Mouse (Mus musculus) forebrain, embryonic 11.5 days (tissue): ENCODE results near the gene Drc7. TPM values are rescaled to one million over a fixed set of nuclear protein-coding genes. Genes with fewer than 3 reads are reported as not detected.
A peak's percentile ranks its signal among the peaks of the same experiment; 100 is the strongest.

Experiments used
- ATAC-seq: fragments of 200-750 bp; cut with Nextera tagmentation; replicated peaks from 2 replicates; pipeline ENCODE4 v1.8.0; 2017; ENCODE audit warnings: moderate TSS enrichment; ENCODE audit not compliant: low FRiP score
- DNase-seq: peaks from one replicate; pipeline ENCODE4 v3.0.0-alpha.2; 2017; ENCODE audit warnings: low spot score
- H3K27ac ChIP-seq: fragments of 300-500 bp; sonication (generic); 2 replicates; pipeline ENCODE4 v1.5.1; 2014; ENCODE audit warnings: low read depth, low read length
- H3K27me3 ChIP-seq: fragments of 300-500 bp; sonication (generic); 2 replicates; pipeline ENCODE4 v1.6.1; 2014; ENCODE audit warnings: mild to moderate bottlenecking, low read length, mixed read lengths; ENCODE audit not compliant: control insufficient read depth, insufficient read depth
- H3K36me3 ChIP-seq: fragments of 300-500 bp; sonication (generic); 2 replicates; pipeline ENCODE4 v1.6.1; 2014; ENCODE audit warnings: mild to moderate bottlenecking, low read length, moderate library complexity, mixed read lengths; ENCODE audit not compliant: control insufficient read depth, insufficient read depth
- H3K4me1 ChIP-seq: fragments of 300-500 bp; sonication (generic); replicated peaks from 2 replicates; pipeline ENCODE4 v1.6.1; 2014; ENCODE audit warnings: low read length, mixed read lengths; ENCODE audit not compliant: control insufficient read depth, insufficient read depth
- H3K4me2 ChIP-seq: fragments of 300-500 bp; sonication (generic); 2 replicates; pipeline ENCODE4 v1.6.1; 2014; ENCODE audit warnings: low read depth, mild to moderate bottlenecking, low read length, moderate library complexity, mixed read lengths; ENCODE audit not compliant: severe bottlenecking
- H3K4me3 ChIP-seq: fragments of 300-500 bp; sonication (generic); 2 replicates; pipeline ENCODE4 v1.5.1; 2014; ENCODE audit warnings: low read depth, low read length
- H3K9ac ChIP-seq: fragments of 300-500 bp; sonication (generic); 2 replicates; pipeline ENCODE4 v1.6.1; 2014; ENCODE audit warnings: low read length
- H3K9me3 ChIP-seq: fragments of 300-500 bp; sonication (generic); 2 replicates; pipeline ENCODE4 v1.6.1; 2016; ENCODE audit warnings: low read length, mixed read lengths; ENCODE audit not compliant: control insufficient read depth
- WGBS: fragments of 180-500 bp; shearing (Covaris S2); extraction: QIAGEN DNeasy Blood & Tissue Kit; methylation state at CpG from one replicate; pipeline ENCODE4 v1.1.7; 2014; 5-methylcytosine and 5-hydroxymethylcytosine counted together
- polyA plus RNA-seq: library from polyadenylated mRNA; unstranded; fragments of >200 nt; fragmentation: Nextera tagmentation; extraction: Ambion mirVana; gene quantifications from 2 replicates; pipeline ENCODE4 v1.2.1, GENCODE M21; 2014

Gene Drc7
- polyA plus RNA-seq, 1 experiment from 2014 or later, result 0.12 TPM

- H3K27me3 ChIP-seq, result no peaks in the 10 kb centered on the region
- H3K9me3 ChIP-seq, result no peaks in the 10 kb centered on the region
- H3K36me3 ChIP-seq, result no peaks in the 10 kb centered on the region
- 65% methylated on average over 6 of the region's 6 CpGs for WGBS
- no peaks in the 10 kb centered on the region for H3K4me1 ChIP-seq
- no peak overlapping the region for H3K9ac ChIP-seq
- H3K27ac ChIP-seq, result no peak overlapping the region
- DNase-seq, result no peak
- H3K4me2 ChIP-seq, result no peak overlapping the region
- H3K4me3 ChIP-seq, result no peak overlapping the region
- ATAC-seq, result no peak
Observed at GRCm38 (mm10) chr8:95047884-95048680, 6.8 kb upstream of the Drc7 start.

DNA sequence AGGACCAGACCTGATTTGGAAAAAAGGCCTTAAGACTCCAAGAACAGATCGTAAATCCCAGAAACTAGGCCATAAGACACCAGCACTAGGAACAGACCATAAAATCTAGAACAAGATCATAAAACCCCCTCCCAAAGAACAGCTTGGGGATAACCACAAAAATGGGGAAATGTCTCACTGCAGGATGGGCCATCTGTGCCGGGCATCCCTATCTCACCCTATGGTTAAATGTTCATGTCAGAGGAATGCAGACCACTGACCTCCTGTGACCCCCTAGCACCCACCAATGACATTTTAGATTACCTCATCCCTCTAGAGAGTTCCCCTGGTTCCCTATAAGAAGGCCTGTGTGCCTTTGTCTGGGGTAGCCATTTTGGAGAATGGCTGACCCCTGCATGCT lies 5.3 kb upstream of the Drc7 start:
- Histone ChIP-seq H3K4me2 (no peak overlapping the region), H3K9me3 (no peaks in the 10 kb centered on the region), H3K4me3 (no peak overlapping the region), H3K36me3 (no peaks in the 10 kb centered on the region), H3K27me3 (no peaks in the 10 kb centered on the region), H3K9ac (no peak overlapping the region), H3K4me1 (no peaks in the 10 kb centered on the region), H3K27ac (no peak overlapping the region)
- DNase-seq, result no peak
- ATAC-seq, result no peak
- WGBS, result 85% methylated on average over 2 of the region's 2 CpGs

DNA sequence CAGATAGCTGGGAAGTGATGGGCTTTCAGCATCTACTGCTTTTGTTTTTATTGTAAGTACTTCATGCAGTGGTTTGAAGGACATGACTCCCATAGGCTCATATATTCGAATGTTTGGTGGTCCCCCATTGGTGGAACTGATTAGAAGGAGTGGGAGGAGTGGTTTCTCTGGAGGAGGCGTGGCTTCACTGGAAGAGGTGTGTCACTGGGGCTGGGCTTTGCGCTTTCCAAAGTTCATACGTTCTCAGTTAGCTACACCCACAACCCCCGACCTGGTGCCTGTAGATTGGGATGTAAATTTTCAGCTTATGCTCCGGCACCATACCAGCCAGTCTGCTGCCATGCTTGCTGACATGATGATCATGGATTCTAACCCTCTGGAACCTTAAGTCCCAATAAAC lies 465 bp upstream of the Drc7 start:
- 68% methylated on average over 6 of the region's 6 CpGs for WGBS
- Histone ChIP-seq H3K4me1 (no peaks in the 10 kb centered on the region), H3K27me3 (no peaks in the 10 kb centered on the region), H3K9me3 (no peaks in the 10 kb centered on the region), H3K27ac (no peak overlapping the region), H3K36me3 (no peaks in the 10 kb centered on the region), H3K9ac (no peak overlapping the region), H3K4me3 (no peak overlapping the region), H3K4me2 (no peak overlapping the region)
- DNase-seq (no peak), ATAC-seq (no peak)

GRCm38 (mm10) chr8:95056414-95056813 lies 1.5 kb downstream of the Drc7 start:
- no peak overlapping the region for H3K27ac ChIP-seq
- H3K9me3 ChIP-seq, result no peaks in the 10 kb centered on the region
- no peak overlapping the region for H3K4me3 ChIP-seq
- no peak for DNase-seq
- H3K4me1 ChIP-seq, result no peaks in the 10 kb centered on the region
- no peaks in the 10 kb centered on the region for H3K36me3 ChIP-seq
- H3K9ac ChIP-seq, result no peak overlapping the region
- ATAC-seq, result no peak
- WGBS, result 81% methylated on average over 5 of the region's 5 CpGs
- no peak overlapping the region for H3K4me2 ChIP-seq
- H3K27me3 ChIP-seq, result no peaks in the 10 kb centered on the region

DNA sequence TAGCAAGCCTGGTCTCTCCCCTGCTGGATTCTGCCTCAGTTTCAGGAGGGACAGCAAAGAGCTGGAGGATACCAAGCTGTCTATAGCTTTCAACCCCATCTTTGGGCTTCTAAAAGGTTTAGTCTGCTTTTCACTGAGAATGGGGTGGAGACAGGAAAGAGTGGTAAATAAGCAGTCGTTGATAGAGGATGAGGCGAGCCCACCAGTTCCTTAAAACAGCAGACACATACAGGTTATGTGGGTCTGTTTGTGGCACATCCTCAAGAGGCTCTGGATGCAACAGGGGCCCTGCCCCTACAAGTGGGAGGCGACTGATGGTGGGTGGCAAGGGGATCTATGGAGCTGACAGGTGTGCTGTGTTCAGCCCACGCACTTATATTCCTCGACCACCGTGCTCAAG lies 3.8 kb downstream of the Drc7 start:
- no peak for DNase-seq
- no peaks in the 10 kb centered on the region for H3K9me3 ChIP-seq
- no peak overlapping the region for H3K4me3 ChIP-seq
- no peak for ATAC-seq
- no peaks in the 10 kb centered on the region for H3K27me3 ChIP-seq
- H3K4me1 ChIP-seq, result no peaks in the 10 kb centered on the region
- no peaks in the 10 kb centered on the region for H3K36me3 ChIP-seq
- no peak overlapping the region for H3K9ac ChIP-seq
- H3K4me2 ChIP-seq, result no peak overlapping the region
- WGBS, result 83% methylated on average over 6 of the region's 6 CpGs
- no peak overlapping the region for H3K27ac ChIP-seq

DNA sequence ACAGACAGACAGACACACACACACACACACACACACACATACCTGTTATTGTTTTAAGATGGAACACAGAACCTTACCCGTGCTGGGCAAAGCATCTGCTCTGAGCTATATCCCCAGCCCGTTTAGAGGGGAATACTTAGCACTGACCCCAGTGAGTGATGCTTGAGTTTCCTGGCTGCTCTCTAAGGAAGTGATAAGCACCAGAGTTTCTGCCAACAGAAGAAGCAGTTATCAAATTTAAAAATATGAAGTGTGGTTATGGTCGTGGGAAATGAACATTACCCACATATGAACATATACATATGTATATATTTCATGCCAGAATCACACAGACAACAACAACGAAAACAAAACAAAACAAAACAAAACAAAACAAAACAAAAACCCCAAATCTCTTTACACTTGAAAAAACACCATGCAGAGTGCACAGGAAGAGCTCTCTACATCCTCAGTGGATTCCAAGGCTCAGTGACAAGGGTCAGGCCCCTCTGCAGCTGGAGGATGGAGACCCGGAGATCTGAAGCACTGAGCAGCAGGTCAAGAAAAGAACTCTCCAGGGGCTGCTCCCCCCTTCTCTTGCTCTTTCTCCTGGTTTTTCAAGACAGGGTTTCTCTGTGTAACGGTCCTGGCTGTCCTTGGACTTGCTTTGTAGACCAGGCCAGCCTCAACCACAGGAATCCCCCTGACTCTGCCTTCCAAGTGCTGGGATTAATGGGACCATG lies 5.1 kb downstream of the Drc7 start:
- no peak overlapping the region for H3K27ac ChIP-seq
- WGBS, result 70% methylated on average over 6 of the region's 6 CpGs
- H3K9ac ChIP-seq, result no peak overlapping the region
- no peaks in the 10 kb centered on the region for H3K36me3 ChIP-seq
- ATAC-seq (no peak), DNase-seq (no peak)
- H3K4me3 ChIP-seq, result no peak overlapping the region
- H3K9me3 ChIP-seq, result no peaks in the 10 kb centered on the region
- H3K4me1 ChIP-seq, result no peaks in the 10 kb centered on the region
- no peak overlapping the region for H3K4me2 ChIP-seq
- H3K27me3 ChIP-seq, result no peaks in the 10 kb centered on the region

GRCm38 (mm10) chr8:95064531-95064930 lies 9.6 kb downstream of the Drc7 start:
- Histone ChIP-seq H3K4me3 (no peak overlapping the region), H3K9ac (no peak overlapping the region), H3K27me3 (no peaks in the 10 kb centered on the region), H3K36me3 (no peaks in the 10 kb centered on the region), H3K9me3 (no peaks in the 10 kb centered on the region), H3K27ac (no peak overlapping the region), H3K4me1 (no peaks in the 10 kb centered on the region), H3K4me2 (no peak overlapping the region)
- 91% methylated on average over 2 of the region's 2 CpGs for WGBS
- ATAC-seq (no peak), DNase-seq (no peak)

GRCm38 (mm10) chr8:95067582-95067981 lies 12.7 kb downstream of the Drc7 start:
- DNase-seq (peak; percentile 75), ATAC-seq (0 out of 2 replicates have a peak, but pooled peaks have one; percentile 42)
- no peaks in the 10 kb centered on the region for H3K4me1 ChIP-seq
- no peak overlapping the region for H3K4me3 ChIP-seq
- H3K27ac ChIP-seq, result no peak overlapping the region
- WGBS, result 63% methylated on average over 3 of the region's 3 CpGs
- H3K9me3 ChIP-seq, result no peaks in the 10 kb centered on the region
- no peaks in the 10 kb centered on the region for H3K27me3 ChIP-seq
- H3K9ac ChIP-seq, result no peak overlapping the region
- H3K4me2 ChIP-seq, result no peak overlapping the region
- no peaks in the 10 kb centered on the region for H3K36me3 ChIP-seq
